Mouse (Mus musculus) CD4-positive, CD25-positive, alpha-beta regulatory T cell, adult 2 months (primary cell): ENCODE measurements around the gene Agbl5.

ENCODE experiments used
- DNase-seq: peaks from one replicate; pipeline ENCODE4 v3.0.0-alpha.2; 2012; ENCODE audit warnings: low read depth, low spot score

The Agbl5 gene

GRCm38 (mm10) chr5:30950922-30951321 is 62.4 kb downstream of the Agbl5 start:
- no peak for DNase-seq

- no peak for DNase-seq
These were observed 63.2 kb downstream of the Agbl5 start for GRCm38 (mm10) chr5:30951706-30952105.

GRCm38 (mm10) chr5:30952551-30952950 is 64.1 kb downstream of the Agbl5 start:
- no peak for DNase-seq

DNA sequence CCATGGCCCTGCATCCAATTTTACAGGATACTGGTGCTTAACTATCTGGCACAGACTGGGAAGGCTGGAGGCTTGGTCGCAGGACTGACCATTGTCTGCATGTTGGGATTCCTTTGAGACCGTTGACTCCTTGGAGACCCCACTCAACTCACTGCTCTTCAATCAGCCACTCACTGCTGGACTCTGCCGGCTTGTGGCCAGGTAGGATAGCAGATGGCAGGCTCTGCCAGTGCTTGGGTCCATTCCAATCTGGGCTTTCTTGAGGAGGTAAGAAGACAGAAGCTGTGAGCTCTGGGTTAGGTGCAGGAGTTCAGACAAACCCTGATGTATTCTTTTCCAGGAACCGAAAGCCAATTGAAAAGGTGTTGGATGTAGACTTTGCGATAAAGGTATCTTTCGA is 65.6 kb downstream of the Agbl5 start:
- DNase-seq, result no peak

- DNase-seq, result no peak
These were observed 66.1 kb downstream of the Agbl5 start for GRCm38 (mm10) chr5:30954556-30954955.

DNA sequence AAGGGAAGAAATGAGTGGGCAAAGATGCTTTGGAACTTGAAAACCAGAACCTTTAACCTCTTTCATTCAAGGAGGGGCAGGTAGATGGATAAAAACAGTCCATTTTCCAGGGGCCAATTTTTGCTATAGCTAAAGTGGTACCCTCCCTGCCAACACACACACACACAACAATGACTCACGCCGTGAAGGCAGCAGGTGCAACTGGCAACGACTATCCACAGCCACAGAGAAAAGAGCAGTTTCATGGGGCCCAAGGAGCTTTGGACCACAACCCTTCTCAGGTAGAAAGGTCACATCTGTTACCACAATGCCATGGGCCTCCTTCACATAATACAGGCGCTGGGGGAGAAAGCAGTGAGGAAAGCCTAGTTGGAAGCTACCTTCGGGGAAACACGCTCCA is 67.3 kb downstream of the Agbl5 start:
- DNase-seq, result no peak
